Mouse (Mus musculus): ENCODE measurements around the gene Enoph1. TPM values are rescaled to one million over a fixed set of nuclear protein-coding genes. Genes with fewer than 3 reads are reported as not detected.

The Enoph1 gene
- 31.5 and 36.1 TPM in 2 replicates for polyA plus RNA-seq (2015; fragmentation: Nextera tagmentation; extraction: Ambion mirVana)

DNA sequence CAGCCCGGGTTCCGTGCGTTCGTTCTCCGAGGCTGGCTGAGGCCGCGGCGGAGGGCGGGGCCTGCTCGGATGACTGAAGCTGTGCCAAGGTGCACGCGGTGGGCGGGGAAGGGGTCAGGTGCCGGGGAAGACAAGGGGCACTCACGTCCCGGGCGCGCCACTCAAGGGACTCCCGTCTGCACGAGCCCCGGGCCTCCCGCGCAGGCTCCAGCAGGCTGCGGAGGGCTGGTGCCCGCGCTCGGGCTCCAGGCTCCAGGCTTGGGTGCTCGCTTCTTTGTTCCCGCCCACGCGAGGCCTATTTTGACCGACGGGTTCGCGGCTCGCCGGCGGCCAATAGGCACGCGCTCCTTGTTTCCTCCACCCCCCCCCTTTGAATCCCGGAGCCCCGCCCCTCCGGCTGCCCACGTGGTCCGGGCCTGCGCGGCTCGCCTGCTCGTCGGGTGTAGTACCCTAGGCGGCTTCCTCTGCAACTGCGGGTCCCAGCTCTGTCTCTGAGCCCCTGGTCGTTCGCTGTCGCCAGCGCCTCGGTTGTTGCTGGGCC lies at the start of gene Enoph1, which contains the start of gene Hnrnpdl:
Gene Enoph1 (plus strand): TSS at position 384 of the 541 bp plus-strand sequence.
Gene Hnrnpdl (minus strand): TSS at position 63 of the 541 bp plus-strand sequence.
- Histone ChIP-seq H3K4me3 (replicated peaks; ENCODE audit: low read depth, low read length) (peak within 1 kb of the TSS; percentile 96), H3K9ac (ENCODE audit: low read depth, low read length) (peak within 1 kb of the TSS; percentile 98), H3K27me3 (ENCODE audit: insufficient read depth, low read length) (no peaks in the 10 kb centered on the region), H3K4me2 (ENCODE audit: low read length) (peak within 1 kb of the TSS; percentile 95), H3K27ac (peak within 1 kb of the TSS; percentile 99), H3K4me1 (replicated peaks; ENCODE audit: insufficient read depth, low read length) (peaks cover 6% of the 10 kb centered on the region; the same call in 1 of the 2 replicates), H3K9me3 (replicated peaks; ENCODE audit: low read length) (no peaks in the 10 kb centered on the region), H3K36me3 (ENCODE audit: insufficient read depth, low read length) (peaks cover 10% of the 10 kb centered on the region; the same call in 1 of the 2 replicates)
- WGBS = under 1% methylated on average over 40 of the region's 57 CpGs
- TF ChIP-seq CTCF (IDR thresholded peaks at IDR 0.05; ENCODE audit: low read depth) = no peak
- peak; percentile 85 for ATAC-seq (replicated peaks; ENCODE audit: low FRiP score, low read depth)
- DNase-seq (ENCODE audit: low spot score) = peak; percentile 95

GRCm38 (mm10) chr5:99994166-99994565 lies 45.6 kb upstream of the Enoph1 start:
- Histone ChIP-seq H3K4me3 (replicated peaks; ENCODE audit: low read depth, low read length) (no peak overlapping the region), H3K36me3 (ENCODE audit: insufficient read depth, low read length) (no peaks in the 10 kb centered on the region), H3K27ac (no peak overlapping the region), H3K9ac (ENCODE audit: low read depth, low read length) (no peak overlapping the region), H3K4me1 (replicated peaks; ENCODE audit: insufficient read depth, low read length) (no peaks in the 10 kb centered on the region), H3K9me3 (replicated peaks; ENCODE audit: low read length) (no peaks in the 10 kb centered on the region), H3K27me3 (ENCODE audit: insufficient read depth, low read length) (no peaks in the 10 kb centered on the region), H3K4me2 (ENCODE audit: low read length) (no peak overlapping the region)
- no peak for DNase-seq (ENCODE audit: low spot score)
- TF ChIP-seq CTCF (IDR thresholded peaks at IDR 0.05; ENCODE audit: low read depth) = no peak
- WGBS = 65% methylated on average over 3 of the region's 3 CpGs
- no peak for ATAC-seq (replicated peaks; ENCODE audit: low FRiP score, low read depth)

GRCm38 (mm10) chr5:99994680-99995079 lies 45.1 kb upstream of the Enoph1 start:
- H3K9ac ChIP-seq (ENCODE audit: low read depth, low read length) = no peak overlapping the region
- DNase-seq (ENCODE audit: low spot score) = no peak
- TF ChIP-seq CTCF (IDR thresholded peaks at IDR 0.05; ENCODE audit: low read depth) = no peak
- no peak overlapping the region for H3K4me2 ChIP-seq (ENCODE audit: low read length)
- no peak for ATAC-seq (replicated peaks; ENCODE audit: low FRiP score, low read depth)
- H3K9me3 ChIP-seq (replicated peaks; ENCODE audit: low read length) = no peaks in the 10 kb centered on the region
- H3K27ac ChIP-seq = no peak overlapping the region
- H3K27me3 ChIP-seq (ENCODE audit: insufficient read depth, low read length) = no peaks in the 10 kb centered on the region
- no peak overlapping the region for H3K4me3 ChIP-seq (replicated peaks; ENCODE audit: low read depth, low read length)
- H3K36me3 ChIP-seq (ENCODE audit: insufficient read depth, low read length) = no peaks in the 10 kb centered on the region
- WGBS = 91% methylated on average over 3 of the region's 3 CpGs
- no peaks in the 10 kb centered on the region for H3K4me1 ChIP-seq (replicated peaks; ENCODE audit: insufficient read depth, low read length)

GRCm38 (mm10) chr5:100000048-100000447 lies 39.7 kb upstream of the Enoph1 start:
- Histone ChIP-seq H3K9me3 (replicated peaks; ENCODE audit: low read length) (no peaks in the 10 kb centered on the region), H3K4me2 (ENCODE audit: low read length) (no peak overlapping the region), H3K4me3 (replicated peaks; ENCODE audit: low read depth, low read length) (no peak overlapping the region), H3K27me3 (ENCODE audit: insufficient read depth, low read length) (no peaks in the 10 kb centered on the region), H3K4me1 (replicated peaks; ENCODE audit: insufficient read depth, low read length) (no peaks in the 10 kb centered on the region), H3K9ac (ENCODE audit: low read depth, low read length) (no peak overlapping the region), H3K27ac (no peak overlapping the region), H3K36me3 (ENCODE audit: insufficient read depth, low read length) (no peaks in the 10 kb centered on the region)
- no peak for DNase-seq (ENCODE audit: low spot score)
- no peak for TF ChIP-seq CTCF (IDR thresholded peaks at IDR 0.05; ENCODE audit: low read depth)
- no peak for ATAC-seq (replicated peaks; ENCODE audit: low FRiP score, low read depth)
- WGBS = 82% methylated on average over 7 of the region's 7 CpGs

- DNase-seq (ENCODE audit: low spot score) = no peak
- ATAC-seq (replicated peaks; ENCODE audit: low FRiP score, low read depth) = no peak
- Histone ChIP-seq H3K9ac (ENCODE audit: low read depth, low read length) (no peak overlapping the region), H3K27me3 (ENCODE audit: insufficient read depth, low read length) (no peaks in the 10 kb centered on the region), H3K27ac (no peak overlapping the region), H3K4me2 (ENCODE audit: low read length) (no peak overlapping the region), H3K36me3 (ENCODE audit: insufficient read depth, low read length) (no peaks in the 10 kb centered on the region), H3K9me3 (replicated peaks; ENCODE audit: low read length) (no peaks in the 10 kb centered on the region), H3K4me3 (replicated peaks; ENCODE audit: low read depth, low read length) (no peak overlapping the region), H3K4me1 (replicated peaks; ENCODE audit: insufficient read depth, low read length) (no peaks in the 10 kb centered on the region)
- 46% methylated on average over 8 of the region's 8 CpGs for WGBS
- TF ChIP-seq CTCF (IDR thresholded peaks at IDR 0.05; ENCODE audit: low read depth) = no peak
These were observed 39.3 kb upstream of the Enoph1 start for GRCm38 (mm10) chr5:100000500-100000899.

- Histone ChIP-seq H3K4me3 (replicated peaks; ENCODE audit: low read depth, low read length) (no peak overlapping the region), H3K27me3 (ENCODE audit: insufficient read depth, low read length) (no peaks in the 10 kb centered on the region), H3K9me3 (replicated peaks; ENCODE audit: low read length) (no peaks in the 10 kb centered on the region), H3K36me3 (ENCODE audit: insufficient read depth, low read length) (no peaks in the 10 kb centered on the region), H3K4me1 (replicated peaks; ENCODE audit: insufficient read depth, low read length) (no peaks in the 10 kb centered on the region), H3K27ac (no peak overlapping the region), H3K4me2 (ENCODE audit: low read length) (no peak overlapping the region), H3K9ac (ENCODE audit: low read depth, low read length) (no peak overlapping the region)
- WGBS = 77% methylated on average over 4 of the region's 4 CpGs
- no peak for TF ChIP-seq CTCF (IDR thresholded peaks at IDR 0.05; ENCODE audit: low read depth)
- ATAC-seq (replicated peaks; ENCODE audit: low FRiP score, low read depth) = no peak
- no peak for DNase-seq (ENCODE audit: low spot score)
These were observed 35.9 kb upstream of the Enoph1 start for GRCm38 (mm10) chr5:100003895-100004294.

DNA sequence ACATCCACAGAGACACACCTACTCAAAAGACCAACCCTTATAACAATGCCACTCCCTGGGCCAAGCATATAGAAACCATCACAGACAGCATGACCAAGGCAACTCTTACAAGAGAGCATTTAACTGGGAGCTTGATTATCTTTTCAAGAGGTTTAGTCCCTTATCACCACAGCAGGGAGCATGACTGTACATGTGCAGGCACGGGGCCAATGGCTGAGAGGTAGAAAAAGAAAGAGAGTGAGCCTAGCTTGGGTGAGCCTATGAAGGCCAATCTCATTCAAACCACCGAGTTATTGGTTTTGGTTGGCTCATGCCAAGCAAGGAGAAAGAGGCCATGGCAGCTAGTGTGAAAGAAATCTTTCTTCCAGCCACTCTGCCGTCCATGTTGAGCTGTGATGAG lies 34.4 kb upstream of the Enoph1 start:
- no peak for ATAC-seq (replicated peaks; ENCODE audit: low FRiP score, low read depth)
- WGBS = 78% methylated on average over 3 of the region's 3 CpGs
- no peak for TF ChIP-seq CTCF (IDR thresholded peaks at IDR 0.05; ENCODE audit: low read depth)
- H3K36me3 ChIP-seq (ENCODE audit: insufficient read depth, low read length) = no peaks in the 10 kb centered on the region
- DNase-seq (ENCODE audit: low spot score) = no peak
- H3K4me3 ChIP-seq (replicated peaks; ENCODE audit: low read depth, low read length) = no peak overlapping the region
- H3K27me3 ChIP-seq (ENCODE audit: insufficient read depth, low read length) = no peaks in the 10 kb centered on the region
- no peak overlapping the region for H3K9ac ChIP-seq (ENCODE audit: low read depth, low read length)
- no peaks in the 10 kb centered on the region for H3K4me1 ChIP-seq (replicated peaks; ENCODE audit: insufficient read depth, low read length)
- no peak overlapping the region for H3K4me2 ChIP-seq (ENCODE audit: low read length)
- H3K27ac ChIP-seq = no peak overlapping the region
- H3K9me3 ChIP-seq (replicated peaks; ENCODE audit: low read length) = no peaks in the 10 kb centered on the region

Data from kidney, postnatal 0 days (tissue).